Mouse (Mus musculus): ENCODE results near the gene Bcas3. TPM values are rescaled to one million over a fixed set of nuclear protein-coding genes. Genes with fewer than 3 reads are reported as not detected.

Bcas3 gene
- polyA plus RNA-seq, 1 experiment from 2014 or later, result 30.6 TPM

- no peak for ATAC-seq (ENCODE audit: low FRiP score, low TSS enrichment)
- Histone ChIP-seq H3K36me3 (ENCODE audit: control insufficient read depth, insufficient read depth, low read length) (no peaks in the 10 kb centered on the region), H3K4me3 (ENCODE audit: low read length) (no peak overlapping the region), H3K4me2 (replicated peaks; ENCODE audit: low read depth, low read length) (no peak overlapping the region), H3K27me3 (ENCODE audit: control insufficient read depth, insufficient read depth, low read length) (0 out of 2 replicates have a peak, but pooled peaks cover 4% of the 10 kb centered on the region), H3K9me3 (ENCODE audit: control insufficient read depth, low read length) (no peaks in the 10 kb centered on the region), H3K27ac (ENCODE audit: low read depth, low read length) (no peak overlapping the region), H3K4me1 (ENCODE audit: control insufficient read depth, insufficient read depth, low read length) (peaks cover 39% of the 10 kb centered on the region), H3K9ac (ENCODE audit: low read depth, low read length) (no peak overlapping the region)
- WGBS, result 77% methylated on average over 4 of the region's 4 CpGs
Measured at GRCm38 (mm10) chr11:85641486-85641885, 288.5 kb downstream of the Bcas3 start.

- Histone ChIP-seq H3K4me3 (ENCODE audit: low read length) (no peak overlapping the region), H3K9me3 (ENCODE audit: control insufficient read depth, low read length) (no peaks in the 10 kb centered on the region), H3K9ac (ENCODE audit: low read depth, low read length) (no peak overlapping the region), H3K4me2 (replicated peaks; ENCODE audit: low read depth, low read length) (no peak overlapping the region), H3K4me1 (ENCODE audit: control insufficient read depth, insufficient read depth, low read length) (peaks cover 39% of the 10 kb centered on the region), H3K36me3 (ENCODE audit: control insufficient read depth, insufficient read depth, low read length) (no peaks in the 10 kb centered on the region), H3K27ac (ENCODE audit: low read depth, low read length) (peak overlapping the region; percentile 43; the same call in 1 of the 2 replicates), H3K27me3 (ENCODE audit: control insufficient read depth, insufficient read depth, low read length) (peaks cover 7% of the 10 kb centered on the region; the same call in 1 of the 2 replicates)
- ATAC-seq (ENCODE audit: low FRiP score, low TSS enrichment), result no peak
- 54% methylated on average over 6 of the region's 6 CpGs for WGBS
Measured at GRCm38 (mm10) chr11:85642591-85642990, 289.6 kb downstream of the Bcas3 start.

DNA sequence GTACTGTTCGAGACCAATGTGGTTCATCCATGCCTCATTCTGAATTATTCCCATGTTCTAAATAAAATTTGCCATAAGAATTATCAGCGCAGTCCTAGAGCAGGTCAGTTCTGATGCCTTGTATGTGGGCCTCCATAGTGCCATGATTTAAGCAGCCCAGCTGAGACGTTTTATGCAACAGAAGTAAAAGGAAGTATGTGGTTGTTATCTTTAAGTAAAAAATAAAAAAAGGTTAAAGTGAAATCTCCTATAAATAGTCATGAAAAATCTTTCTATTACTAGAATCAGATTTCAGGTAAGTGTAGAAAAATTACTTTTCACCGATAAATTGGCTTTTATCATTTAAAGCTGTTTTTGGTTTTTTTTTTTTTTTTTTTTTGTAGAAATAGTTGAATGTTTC is 290.1 kb downstream of the Bcas3 start:
- no peak for ATAC-seq (ENCODE audit: low FRiP score, low TSS enrichment)
- Histone ChIP-seq H3K4me3 (ENCODE audit: low read length) (no peak overlapping the region), H3K27me3 (ENCODE audit: control insufficient read depth, insufficient read depth, low read length) (peaks cover 9% of the 10 kb centered on the region; the same call in 1 of the 2 replicates), H3K36me3 (ENCODE audit: control insufficient read depth, insufficient read depth, low read length) (no peaks in the 10 kb centered on the region), H3K27ac (ENCODE audit: low read depth, low read length) (no peak overlapping the region), H3K4me1 (ENCODE audit: control insufficient read depth, insufficient read depth, low read length) (peaks cover 39% of the 10 kb centered on the region), H3K9ac (ENCODE audit: low read depth, low read length) (no peak overlapping the region), H3K9me3 (ENCODE audit: control insufficient read depth, low read length) (no peaks in the 10 kb centered on the region), H3K4me2 (replicated peaks; ENCODE audit: low read depth, low read length) (no peak overlapping the region)
- WGBS, result 79% methylated on average over 4 of the region's 4 CpGs

DNA sequence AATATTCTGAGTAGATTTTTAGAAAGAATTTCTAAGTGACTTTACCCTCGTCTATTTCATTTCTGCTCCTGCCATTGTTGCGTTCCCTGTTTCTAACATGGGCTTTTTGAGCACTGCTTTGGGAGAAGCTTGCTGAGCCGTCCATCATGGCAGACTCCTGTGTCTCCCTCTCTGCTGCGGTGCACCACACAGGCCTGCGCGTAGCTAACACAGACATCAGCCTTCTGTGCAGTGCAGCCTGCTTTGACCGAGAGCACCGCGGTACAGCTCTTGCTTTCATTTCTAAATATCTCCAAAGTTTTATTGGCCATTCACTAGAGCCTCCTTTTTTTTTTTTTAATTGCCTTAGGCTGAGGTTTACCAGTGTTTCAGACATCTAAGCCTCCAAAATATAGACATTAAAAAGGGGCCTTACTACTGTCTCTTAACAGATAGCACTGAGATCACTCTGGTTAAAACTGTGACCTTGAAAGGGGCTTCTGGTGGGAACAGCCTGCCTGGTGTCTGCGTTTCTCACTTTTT is 290.6 kb downstream of the Bcas3 start:
- WGBS, result 50% methylated on average over 10 of the region's 10 CpGs
- Histone ChIP-seq H3K9ac (ENCODE audit: low read depth, low read length) (no peak overlapping the region), H3K36me3 (ENCODE audit: control insufficient read depth, insufficient read depth, low read length) (no peaks in the 10 kb centered on the region), H3K4me1 (ENCODE audit: control insufficient read depth, insufficient read depth, low read length) (peaks cover 37% of the 10 kb centered on the region), H3K4me3 (ENCODE audit: low read length) (no peak overlapping the region), H3K4me2 (replicated peaks; ENCODE audit: low read depth, low read length) (0 out of 2 replicates have a peak overlapping the region, but pooled peaks have one; percentile 9), H3K9me3 (ENCODE audit: control insufficient read depth, low read length) (no peaks in the 10 kb centered on the region), H3K27ac (ENCODE audit: low read depth, low read length) (peak overlapping the region; percentile 73; the same call in 1 of the 2 replicates), H3K27me3 (ENCODE audit: control insufficient read depth, insufficient read depth, low read length) (peaks cover 9% of the 10 kb centered on the region; the same call in 1 of the 2 replicates)
- ATAC-seq (ENCODE audit: low FRiP score, low TSS enrichment), result no peak

DNA sequence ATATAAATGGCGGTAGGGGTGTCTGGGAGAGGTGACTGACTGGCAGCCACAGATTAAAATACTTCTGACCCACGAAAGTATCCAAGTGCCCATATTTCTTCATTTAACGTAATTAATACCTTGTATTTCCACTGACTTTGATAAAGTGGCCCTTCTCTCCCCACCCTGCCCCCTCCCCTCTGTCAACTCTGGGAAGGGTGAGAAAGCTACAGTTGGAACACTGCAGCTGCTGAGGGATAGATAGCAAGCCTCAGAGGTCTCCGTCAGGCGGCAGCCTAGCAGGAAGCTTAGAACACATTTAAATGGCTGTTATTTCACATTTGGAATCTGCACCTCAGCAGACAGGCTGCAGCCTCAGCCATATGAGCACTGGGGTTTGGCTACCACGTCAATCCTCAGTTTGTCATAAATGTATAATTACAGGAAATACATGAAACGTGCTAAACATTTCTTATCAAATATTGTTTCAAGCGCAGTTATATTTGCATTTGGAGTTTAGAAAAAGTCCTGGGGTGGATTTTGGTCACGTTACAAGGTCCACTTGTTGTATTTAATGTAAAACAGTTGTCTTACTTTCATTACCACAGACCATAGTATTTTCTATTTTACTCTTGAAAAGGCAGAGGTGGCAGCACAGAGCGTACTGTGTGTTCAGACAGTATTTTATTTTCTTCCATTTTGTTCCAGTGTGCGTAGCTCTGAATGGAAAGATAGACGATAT is 291.2 kb downstream of the Bcas3 start:
- Histone ChIP-seq H3K27me3 (ENCODE audit: control insufficient read depth, insufficient read depth, low read length) (peaks cover 9% of the 10 kb centered on the region; the same call in 1 of the 2 replicates), H3K4me2 (replicated peaks; ENCODE audit: low read depth, low read length) (no peak overlapping the region), H3K9ac (ENCODE audit: low read depth, low read length) (no peak overlapping the region), H3K4me1 (ENCODE audit: control insufficient read depth, insufficient read depth, low read length) (peaks cover 34% of the 10 kb centered on the region), H3K27ac (ENCODE audit: low read depth, low read length) (peak overlapping the region; percentile 73), H3K36me3 (ENCODE audit: control insufficient read depth, insufficient read depth, low read length) (no peaks in the 10 kb centered on the region), H3K4me3 (ENCODE audit: low read length) (no peak overlapping the region), H3K9me3 (ENCODE audit: control insufficient read depth, low read length) (no peaks in the 10 kb centered on the region)
- WGBS, result 41% methylated on average over 12 of the region's 12 CpGs
- no peak for ATAC-seq (ENCODE audit: low FRiP score, low TSS enrichment)

- Histone ChIP-seq H3K9me3 (ENCODE audit: control insufficient read depth, low read length) (no peaks in the 10 kb centered on the region), H3K27ac (ENCODE audit: low read depth, low read length) (peak overlapping the region; percentile 73; the same call in 1 of the 2 replicates), H3K27me3 (ENCODE audit: control insufficient read depth, insufficient read depth, low read length) (peaks cover 9% of the 10 kb centered on the region; the same call in 1 of the 2 replicates), H3K9ac (ENCODE audit: low read depth, low read length) (no peak overlapping the region), H3K4me3 (ENCODE audit: low read length) (no peak overlapping the region), H3K36me3 (ENCODE audit: control insufficient read depth, insufficient read depth, low read length) (no peaks in the 10 kb centered on the region), H3K4me1 (ENCODE audit: control insufficient read depth, insufficient read depth, low read length) (peaks cover 32% of the 10 kb centered on the region), H3K4me2 (replicated peaks; ENCODE audit: low read depth, low read length) (no peak overlapping the region)
- no peak for ATAC-seq (ENCODE audit: low FRiP score, low TSS enrichment)
- 69% methylated on average over 6 of the region's 6 CpGs for WGBS
Measured at GRCm38 (mm10) chr11:85644748-85645060, 291.7 kb downstream of the Bcas3 start.

GRCm38 (mm10) chr11:85645152-85645835 is 292.3 kb downstream of the Bcas3 start:
- ATAC-seq (ENCODE audit: low FRiP score, low TSS enrichment), result no peak
- H3K4me1 ChIP-seq (ENCODE audit: control insufficient read depth, insufficient read depth, low read length), result peaks cover 26% of the 10 kb centered on the region
- H3K27me3 ChIP-seq (ENCODE audit: control insufficient read depth, insufficient read depth, low read length), result peaks cover 9% of the 10 kb centered on the region; the same call in 1 of the 2 replicates
- no peaks in the 10 kb centered on the region for H3K9me3 ChIP-seq (ENCODE audit: control insufficient read depth, low read length)
- WGBS, result 68% methylated on average over 7 of the region's 7 CpGs
- H3K4me2 ChIP-seq (replicated peaks; ENCODE audit: low read depth, low read length), result no peak overlapping the region
- H3K4me3 ChIP-seq (ENCODE audit: low read length), result no peak overlapping the region
- no peaks in the 10 kb centered on the region for H3K36me3 ChIP-seq (ENCODE audit: control insufficient read depth, insufficient read depth, low read length)
- H3K9ac ChIP-seq (ENCODE audit: low read depth, low read length), result no peak overlapping the region
- H3K27ac ChIP-seq (ENCODE audit: low read depth, low read length), result no peak overlapping the region

GRCm38 (mm10) chr11:85648893-85649292 is 295.9 kb downstream of the Bcas3 start:
- no peaks in the 10 kb centered on the region for H3K9me3 ChIP-seq (ENCODE audit: control insufficient read depth, low read length)
- no peak overlapping the region for H3K4me3 ChIP-seq (ENCODE audit: low read length)
- no peak overlapping the region; the same call in 1 of the 2 replicates for H3K27ac ChIP-seq (ENCODE audit: low read depth, low read length)
- WGBS, result 24% methylated on average over 3 of the region's 3 CpGs
- peaks cover 9% of the 10 kb centered on the region; the same call in 1 of the 2 replicates for H3K27me3 ChIP-seq (ENCODE audit: control insufficient read depth, insufficient read depth, low read length)
- H3K9ac ChIP-seq (ENCODE audit: low read depth, low read length), result no peak overlapping the region
- peaks cover 19% of the 10 kb centered on the region for H3K4me1 ChIP-seq (ENCODE audit: control insufficient read depth, insufficient read depth, low read length)
- H3K36me3 ChIP-seq (ENCODE audit: control insufficient read depth, insufficient read depth, low read length), result no peaks in the 10 kb centered on the region
- H3K4me2 ChIP-seq (replicated peaks; ENCODE audit: low read depth, low read length), result no peak overlapping the region
- ATAC-seq (ENCODE audit: low FRiP score, low TSS enrichment), result 0 out of 2 replicates have a peak, but pooled peaks have one; percentile 6

DNA sequence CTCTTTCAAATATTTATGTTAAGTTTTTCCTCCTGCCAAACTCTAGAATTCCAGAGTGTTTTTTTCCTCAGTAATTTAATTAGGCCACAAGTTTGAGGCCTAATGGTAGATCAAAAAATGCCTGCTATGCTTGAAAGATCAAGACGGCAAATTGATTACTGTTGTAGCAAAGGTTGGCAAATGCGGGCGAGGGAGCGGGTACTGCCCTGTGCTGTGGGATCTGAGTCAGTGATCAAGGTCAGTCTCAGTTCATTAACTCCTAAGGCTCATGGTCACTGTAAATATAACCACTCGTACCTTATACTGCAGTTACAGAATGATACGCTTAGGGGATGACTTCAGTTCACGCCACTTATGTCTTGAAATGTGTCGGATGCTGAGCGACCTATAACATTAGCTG is 296.4 kb downstream of the Bcas3 start:
- Histone ChIP-seq H3K4me1 (ENCODE audit: control insufficient read depth, insufficient read depth, low read length) (peaks cover 14% of the 10 kb centered on the region), H3K4me3 (ENCODE audit: low read length) (no peak overlapping the region), H3K36me3 (ENCODE audit: control insufficient read depth, insufficient read depth, low read length) (no peaks in the 10 kb centered on the region), H3K27me3 (ENCODE audit: control insufficient read depth, insufficient read depth, low read length) (peaks cover 9% of the 10 kb centered on the region; the same call in 1 of the 2 replicates), H3K9ac (ENCODE audit: low read depth, low read length) (no peak overlapping the region), H3K9me3 (ENCODE audit: control insufficient read depth, low read length) (no peaks in the 10 kb centered on the region), H3K4me2 (replicated peaks; ENCODE audit: low read depth, low read length) (no peak overlapping the region), H3K27ac (ENCODE audit: low read depth, low read length) (no peak overlapping the region)
- 29% methylated on average over 9 of the region's 9 CpGs for WGBS
- ATAC-seq (ENCODE audit: low FRiP score, low TSS enrichment), result peak; percentile 77; the same call in 1 of the 2 replicates

Measured in kidney, embryonic 14.5 days (tissue).